ENCODE assay signal across 9 mouse cellular contexts in genomic region chr17:34077549-34077948, GRCm38 (mm10). TPM values are rescaled to one million over a fixed set of nuclear protein-coding genes. Genes with fewer than 3 reads are reported as not detected.
A peak's percentile ranks its signal among the peaks of the same experiment; 100 is the strongest.
DNase-seq lines count a peak whose midpoint lies in the region; ATAC-seq and TF ChIP-seq lines count a peak whose summit lies in the region.
"Had no signal": no experiment of that assay in that cellular context is flagged by ENCODE, and none has a peak within 500 bp of the region (broad histone marks: within the 10 kb centered on the region; RNA-seq: fewer than 3 reads in every experiment).

No protein-coding gene starts in this region.

- H3K36me3 ChIP-seq in forebrain, embryonic 10.5 days (replicated peaks), result no peaks in the 10 kb centered on the region
- no peaks in the 10 kb centered on the region for H3K36me3 ChIP-seq in forebrain, embryonic 15.5 days
- no peaks in the 10 kb centered on the region for H3K36me3 ChIP-seq in ES-E14 (ENCODE audit: control insufficient read depth, insufficient read depth, low read length, poor library complexity, severe bottlenecking)
- no peaks in the 10 kb centered on the region for H3K36me3 ChIP-seq in lung, embryonic 14.5 days (ENCODE audit: insufficient read depth)

- peaks cover 21% of the 10 kb centered on the region for H3K27me3 ChIP-seq in forebrain, embryonic 10.5 days (ENCODE audit: poor library complexity, severe bottlenecking)
- H3K27me3 ChIP-seq in forebrain, embryonic 15.5 days, result peaks cover 14% of the 10 kb centered on the region
- H3K27me3 ChIP-seq in lung, embryonic 14.5 days (ENCODE audit: insufficient read depth, low read length), result peaks cover 6% of the 10 kb centered on the region; the same call in 1 of the 2 replicates

- no peak for ATAC-seq in forebrain, embryonic 15.5 days (replicated peaks)
- no peak for ATAC-seq in lung, embryonic 14.5 days (ENCODE audit: insufficient read depth)

- peak; percentile 79 for DNase-seq in forebrain, embryonic 10.5 days (ENCODE audit: extremely low spot score, low spot score)
- DNase-seq in ES-E14 (ENCODE audit: low read depth, low spot score), result peak; percentile 89
- peak; percentile 76 for DNase-seq in c-Kit-positive CD71-positive TER-119-negative erythroid progenitor cells, embryonic 14.5 days (ENCODE audit: low read depth)
- peak; percentile 15 to 87 for DNase-seq in frontal cortex, adult 2 months (ENCODE audit: extremely low spot score in 1 of 2, low spot score in 1 of 2)
- DNase-seq in kidney, postnatal 4 days, result peak; percentile 83 to 86
- DNase-seq in lung, embryonic 14.5 days, result peak; percentile 94
- DNase-seq in skeletal muscle tissue, adult 2 months (ENCODE audit: low read depth, low spot score), result peak; percentile 54

- H3K4me2 ChIP-seq in forebrain, embryonic 15.5 days (replicated peaks), result no peak overlapping the region
- H3K4me2 ChIP-seq in lung, embryonic 14.5 days, result no peak overlapping the region

- peaks cover 20% of the 10 kb centered on the region for H3K4me1 ChIP-seq in forebrain, embryonic 10.5 days
- peaks cover 14% of the 10 kb centered on the region for H3K4me1 ChIP-seq in forebrain, embryonic 15.5 days
- H3K4me1 ChIP-seq in ES-E14 (ENCODE audit: control insufficient read depth in 2 of 2, insufficient read depth in 2 of 2, low read length in 2 of 2, poor library complexity in 1 of 2), result peaks cover 0 to 3% of the 10 kb centered on the region in 2 experiments; a peak in 1 of 4 replicates
- H3K4me1 ChIP-seq in lung, embryonic 14.5 days (ENCODE audit: insufficient read depth), result no peaks in the 10 kb centered on the region

- WGBS in forebrain, embryonic 10.5 days, result 3% methylated on average over 9 of the region's 9 CpGs
- WGBS in forebrain, embryonic 15.5 days, result 2% methylated on average over 9 of the region's 9 CpGs
- 1% methylated on average over 9 of the region's 9 CpGs for WGBS in lung, embryonic 14.5 days

- in situ Hi-C loops in ES-E14 (cut with MboI; ENCODE audit: low sequenced_read_pairs in 2 of 2, unreplicated experiment in 2 of 2), result no loop called here

- peak; percentile 80 for TF ChIP-seq CTCF in lung, embryonic 14.5 days (IDR thresholded peaks at IDR 0.05; ENCODE audit: low read depth)

- H3K9me3 ChIP-seq in forebrain, embryonic 10.5 days, result no peaks in the 10 kb centered on the region; the same call in 1 of the 2 replicates
- H3K9me3 ChIP-seq in forebrain, embryonic 15.5 days, result no peaks in the 10 kb centered on the region
- H3K9me3 ChIP-seq in ES-E14 (ENCODE audit: control insufficient read depth, insufficient read depth, low read depth, low read length), result no peaks in the 10 kb centered on the region
- H3K9me3 ChIP-seq in lung, embryonic 14.5 days (ENCODE audit: low read depth, low read length), result no peaks in the 10 kb centered on the region

- no peak overlapping the region for H3K9ac ChIP-seq in forebrain, embryonic 15.5 days (replicated peaks)
- H3K9ac ChIP-seq in ES-E14 (ENCODE audit: insufficient read depth, low read depth, low read length, poor library complexity, severe bottlenecking), result no peak overlapping the region
- H3K9ac ChIP-seq in lung, embryonic 14.5 days, result no peak overlapping the region

- no peak overlapping the region for H3K27ac ChIP-seq in forebrain, embryonic 10.5 days
- H3K27ac ChIP-seq in forebrain, embryonic 15.5 days (replicated peaks), result no peak overlapping the region
- H3K27ac ChIP-seq in ES-E14 (ENCODE audit: insufficient read depth, low read depth, low read length, poor library complexity, severe bottlenecking), result no peak overlapping the region
- H3K27ac ChIP-seq in lung, embryonic 14.5 days (ENCODE audit: low read depth), result no peak overlapping the region
- H3K27ac ChIP-seq: macrophage had no signal

- H3K4me3 ChIP-seq in forebrain, embryonic 10.5 days, result 0 out of 2 replicates have a peak overlapping the region, but pooled peaks have one; percentile 1
- no peak overlapping the region for H3K4me3 ChIP-seq in forebrain, embryonic 15.5 days
- no peak overlapping the region for H3K4me3 ChIP-seq in ES-E14 (ENCODE audit: insufficient read depth in 1 of 2, low read depth in 1 of 2, low read length in 2 of 2, poor library complexity in 1 of 2, severe bottlenecking in 1 of 2)
- no peak overlapping the region for H3K4me3 ChIP-seq in lung, embryonic 14.5 days (ENCODE audit: low read depth, low read length)

TF ChIP-seq in ES-E14, 5 proteins besides CTCF, POLR2A, EP300 and RAD21:
- no peak for TF ChIP-seq HCFC1 (IDR thresholded peaks at IDR 0.05; ENCODE audit: borderline replicate concordance, insufficient read depth, low read length)
- TF ChIP-seq CHD2 (IDR thresholded peaks at IDR 0.05; ENCODE audit: low read depth, low read length), result no peak
- TF ChIP-seq ZNF384 (IDR thresholded peaks at IDR 0.05; ENCODE audit: low read depth, low read length), result no peak
- TF ChIP-seq MAFK (IDR thresholded peaks at IDR 0.05; ENCODE audit: insufficient read depth, low read depth, low read length), result no peak
- TF ChIP-seq ZC3H11A (IDR thresholded peaks at IDR 0.05; ENCODE audit: borderline replicate concordance, low read depth, low read length), result no peak

RNA-seq across cellular contexts. Expression of gene H2-Oa, which starts 14.6 kb away (rescaled TPM):
- 0.12 and 0.43 TPM in 2 replicates for polyA plus RNA-seq in forebrain, embryonic 10.5 days (2016; fragmentation: Nextera tagmentation; extraction: Ambion mirVana)
- polyA plus RNA-seq in forebrain, embryonic 15.5 days (2015; fragmentation: Nextera tagmentation; extraction: Ambion mirVana), result 0.15 TPM in 1 of 2 replicates, not detected in the other
- total RNA-seq in ES-E14 (2012; rRNA removed), result 0.54 TPM in 1 of 2 replicates, not detected in the other
- polyA plus RNA-seq in frontal cortex, adult 2 months (2012; rRNA removed), result 1.1 and 1.2 TPM in 2 replicates
- 0.26 TPM in 1 of 2 replicates, not detected in the other for polyA plus RNA-seq in lung, embryonic 14.5 days (2014; fragmentation: Nextera tagmentation; extraction: Ambion mirVana)

RNA-seq across cellular contexts. Expression of gene Col11a2, which starts 38.3 kb away (rescaled TPM):
- 0.74 and 0.75 TPM in 2 replicates for polyA plus RNA-seq in forebrain, embryonic 10.5 days (2016; fragmentation: Nextera tagmentation; extraction: Ambion mirVana)
- polyA plus RNA-seq in forebrain, embryonic 15.5 days (2015; fragmentation: Nextera tagmentation; extraction: Ambion mirVana), result 2.0 and 2.1 TPM in 2 replicates
- 1.3 and 1.4 TPM in 2 replicates for total RNA-seq in ES-E14 (2012; rRNA removed)
- polyA plus RNA-seq in frontal cortex, adult 2 months (2012; rRNA removed), result 10.0 and 10.7 TPM in 2 replicates
- polyA plus RNA-seq in lung, embryonic 14.5 days (2014; fragmentation: Nextera tagmentation; extraction: Ambion mirVana), result 4.3 and 5.0 TPM in 2 replicates

RNA-seq across cellular contexts. Expression of gene H2-DMa, which starts 41.8 kb away (rescaled TPM):
- polyA plus RNA-seq in forebrain, embryonic 10.5 days (2016; fragmentation: Nextera tagmentation; extraction: Ambion mirVana), result 4.5 and 6.9 TPM in 2 replicates
- 12.9 and 13.0 TPM in 2 replicates for polyA plus RNA-seq in forebrain, embryonic 15.5 days (2015; fragmentation: Nextera tagmentation; extraction: Ambion mirVana)
- 18.5 and 24.5 TPM in 2 replicates for total RNA-seq in ES-E14 (2012; rRNA removed)
- 26.3 and 26.8 TPM in 2 replicates for polyA plus RNA-seq in frontal cortex, adult 2 months (2012; rRNA removed)
- polyA plus RNA-seq in lung, embryonic 14.5 days (2014; fragmentation: Nextera tagmentation; extraction: Ambion mirVana), result 9.8 and 15.5 TPM in 2 replicates

RNA-seq across cellular contexts. Expression of gene Brd2, which starts 44.9 kb away (rescaled TPM):
- polyA plus RNA-seq in forebrain, embryonic 10.5 days (2016; fragmentation: Nextera tagmentation; extraction: Ambion mirVana), result 121 and 134 TPM in 2 replicates
- 132 and 133 TPM in 2 replicates for polyA plus RNA-seq in forebrain, embryonic 15.5 days (2015; fragmentation: Nextera tagmentation; extraction: Ambion mirVana)
- 257 and 321 TPM in 2 replicates for total RNA-seq in ES-E14 (2012; rRNA removed)
- polyA plus RNA-seq in frontal cortex, adult 2 months (2012; rRNA removed), result 167 and 194 TPM in 2 replicates
- 153 TPM in 2 replicates for polyA plus RNA-seq in lung, embryonic 14.5 days (2014; fragmentation: Nextera tagmentation; extraction: Ambion mirVana)

RNA-seq across cellular contexts. Expression of gene Rxrb, which starts 45.9 kb away (rescaled TPM):
- polyA plus RNA-seq in forebrain, embryonic 10.5 days (2016; fragmentation: Nextera tagmentation; extraction: Ambion mirVana), result 44.5 and 48.3 TPM in 2 replicates
- polyA plus RNA-seq in forebrain, embryonic 15.5 days (2015; fragmentation: Nextera tagmentation; extraction: Ambion mirVana), result 58.2 and 64.5 TPM in 2 replicates
- total RNA-seq in ES-E14 (2012; rRNA removed), result 52.4 and 79.2 TPM in 2 replicates
- polyA plus RNA-seq in frontal cortex, adult 2 months (2012; rRNA removed), result 69.5 and 79.4 TPM in 2 replicates
- 30.3 and 35.3 TPM in 2 replicates for polyA plus RNA-seq in lung, embryonic 14.5 days (2014; fragmentation: Nextera tagmentation; extraction: Ambion mirVana)
